Mouse (Mus musculus) kidney, embryonic 14.5 days (tissue): Measurements from ENCODE around the gene Zfp503. TPM values are rescaled to one million over a fixed set of nuclear protein-coding genes. Genes with fewer than 3 reads are reported as not detected.
A peak's percentile ranks its signal among the peaks of the same experiment; 100 is the strongest.

Source experiments
- ATAC-seq: fragments of 200-750 bp; cut with Nextera tagmentation; 2 replicates; pipeline ENCODE4 v1.8.0; 2017; ENCODE audit warnings: moderate number of reproducible peaks, mild to moderate bottlenecking, moderate TSS enrichment, moderate library complexity; ENCODE audit not compliant: low FRiP score, low TSS enrichment
- H3K27ac ChIP-seq: fragments of 300-500 bp; sonication (generic); 2 replicates; pipeline ENCODE4 v1.5.1; 2014; ENCODE audit warnings: low read depth, mild to moderate bottlenecking, low read length, moderate library complexity, mixed read lengths
- H3K27me3 ChIP-seq: fragments of 300-500 bp; sonication (generic); 2 replicates; pipeline ENCODE4 v1.6.1; 2014; ENCODE audit warnings: mild to moderate bottlenecking, low read length; ENCODE audit not compliant: control insufficient read depth, insufficient read depth
- H3K36me3 ChIP-seq: fragments of 300-500 bp; sonication (generic); 2 replicates; pipeline ENCODE4 v1.6.1; 2014; ENCODE audit warnings: low read length, mixed read lengths; ENCODE audit not compliant: control insufficient read depth, insufficient read depth
- H3K4me1 ChIP-seq: fragments of 300-500 bp; sonication (generic); 2 replicates; pipeline ENCODE4 v1.6.1; 2014; ENCODE audit warnings: low read length, mixed read lengths; ENCODE audit not compliant: control insufficient read depth, insufficient read depth
- H3K4me2 ChIP-seq: fragments of 300-500 bp; sonication (generic); replicated peaks from 2 replicates; pipeline ENCODE4 v1.6.1; 2014; ENCODE audit warnings: low read depth, mild to moderate bottlenecking, low read length
- H3K4me3 ChIP-seq: fragments of 300-500 bp; sonication (generic); 2 replicates; pipeline ENCODE4 v1.5.1; 2014; ENCODE audit warnings: mild to moderate bottlenecking, low read length
- H3K9ac ChIP-seq: fragments of 300-500 bp; sonication (generic); 2 replicates; pipeline ENCODE4 v1.6.1; 2014; ENCODE audit warnings: low read depth, mild to moderate bottlenecking, low read length, moderate library complexity
- H3K9me3 ChIP-seq: fragments of 300-500 bp; sonication (generic); 2 replicates; pipeline ENCODE4 v1.6.1; 2016; ENCODE audit warnings: low read length; ENCODE audit not compliant: control insufficient read depth
- whole genome bisulfite sequencing: fragments of 180-500 bp; shearing (Covaris S2); extraction: QIAGEN DNeasy Blood & Tissue Kit; methylation state at CpG from one replicate; pipeline ENCODE4 v1.1.7; 2014; 5-methylcytosine and 5-hydroxymethylcytosine counted together
- polyA plus RNA-seq: library from polyadenylated mRNA; unstranded; fragments of >200 nt; fragmentation: Nextera tagmentation; extraction: Ambion mirVana; gene quantifications from 2 replicates; pipeline ENCODE4 v1.2.1, GENCODE M21; 2014

Gene Zfp503
- polyA plus RNA-seq, 1 experiment from 2014 or later, result 26.7 TPM

GRCm38 (mm10) chr14:21995031-21995754, 5.8 kb upstream of the Zfp503 start:
- H3K27me3 ChIP-seq, result no peaks in the 10 kb centered on the region
- H3K4me3 ChIP-seq, result peak overlapping the region; percentile 45
- WGBS, result 1% methylated on average over 36 of the region's 36 CpGs
- H3K27ac ChIP-seq, result peak overlapping the region; percentile 39; the same call in 1 of the 2 replicates
- H3K4me1 ChIP-seq, result peaks cover 13% of the 10 kb centered on the region
- peak; percentile 80 for ATAC-seq
- no peaks in the 10 kb centered on the region for H3K9me3 ChIP-seq
- H3K4me2 ChIP-seq, result peak overlapping the region; percentile 59
- peak overlapping the region; percentile 51 for H3K9ac ChIP-seq
- no peaks in the 10 kb centered on the region for H3K36me3 ChIP-seq

DNA sequence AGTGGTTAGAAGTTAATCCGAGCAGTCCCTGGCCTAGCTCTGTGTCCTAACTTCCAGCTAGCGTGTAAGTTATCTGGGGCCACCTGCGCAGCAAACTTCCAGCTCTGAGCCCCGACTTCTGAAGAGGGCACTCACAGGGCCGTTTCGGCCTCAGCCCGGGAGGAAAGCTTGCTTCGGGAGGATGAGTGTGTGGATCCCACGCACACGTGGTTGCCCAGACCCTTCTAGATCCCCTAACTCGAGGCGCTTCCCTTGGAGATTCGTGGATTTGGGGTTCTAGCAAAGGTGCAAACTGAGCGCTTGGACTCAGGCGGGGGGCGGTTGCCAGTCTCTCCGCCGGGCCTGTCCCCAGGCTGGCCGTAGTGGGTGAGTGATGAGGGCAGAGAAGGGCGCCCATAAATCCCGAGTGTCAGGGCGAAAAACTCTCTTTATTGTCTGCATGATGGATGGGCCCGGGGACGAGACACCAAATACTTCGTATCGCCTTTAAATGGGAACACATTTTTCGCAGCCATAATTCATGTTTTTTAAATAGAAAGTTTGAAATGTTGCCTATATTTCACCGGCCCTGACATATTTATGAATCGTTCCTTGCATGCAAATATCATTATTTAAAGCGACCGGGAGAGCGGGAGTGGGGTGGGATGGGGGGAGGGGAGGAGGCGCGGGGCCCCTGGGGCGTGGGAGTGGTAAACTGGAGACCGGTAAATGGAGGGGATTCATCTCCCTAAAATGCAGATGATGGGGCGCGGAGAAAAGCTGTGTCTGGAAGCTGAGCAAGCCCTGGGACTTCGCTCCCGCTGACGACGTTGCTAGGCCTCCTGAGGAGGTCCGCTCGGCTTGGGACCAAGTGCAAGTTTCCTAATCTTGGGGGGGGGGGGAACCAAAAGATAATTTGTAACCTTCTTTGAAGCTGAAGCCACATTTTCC, 4.9 kb upstream of the Zfp503 start:
- Histone ChIP-seq H3K36me3 (no peaks in the 10 kb centered on the region), H3K27ac (peak overlapping the region; percentile 39), H3K4me1 (peaks cover 13% of the 10 kb centered on the region), H3K27me3 (no peaks in the 10 kb centered on the region), H3K4me3 (peak overlapping the region; percentile 45), H3K9ac (peak overlapping the region; percentile 51), H3K4me2 (peak overlapping the region; percentile 59), H3K9me3 (no peaks in the 10 kb centered on the region)
- WGBS, result 1% methylated on average over 44 of the region's 44 CpGs
- ATAC-seq, result no peak

DNA sequence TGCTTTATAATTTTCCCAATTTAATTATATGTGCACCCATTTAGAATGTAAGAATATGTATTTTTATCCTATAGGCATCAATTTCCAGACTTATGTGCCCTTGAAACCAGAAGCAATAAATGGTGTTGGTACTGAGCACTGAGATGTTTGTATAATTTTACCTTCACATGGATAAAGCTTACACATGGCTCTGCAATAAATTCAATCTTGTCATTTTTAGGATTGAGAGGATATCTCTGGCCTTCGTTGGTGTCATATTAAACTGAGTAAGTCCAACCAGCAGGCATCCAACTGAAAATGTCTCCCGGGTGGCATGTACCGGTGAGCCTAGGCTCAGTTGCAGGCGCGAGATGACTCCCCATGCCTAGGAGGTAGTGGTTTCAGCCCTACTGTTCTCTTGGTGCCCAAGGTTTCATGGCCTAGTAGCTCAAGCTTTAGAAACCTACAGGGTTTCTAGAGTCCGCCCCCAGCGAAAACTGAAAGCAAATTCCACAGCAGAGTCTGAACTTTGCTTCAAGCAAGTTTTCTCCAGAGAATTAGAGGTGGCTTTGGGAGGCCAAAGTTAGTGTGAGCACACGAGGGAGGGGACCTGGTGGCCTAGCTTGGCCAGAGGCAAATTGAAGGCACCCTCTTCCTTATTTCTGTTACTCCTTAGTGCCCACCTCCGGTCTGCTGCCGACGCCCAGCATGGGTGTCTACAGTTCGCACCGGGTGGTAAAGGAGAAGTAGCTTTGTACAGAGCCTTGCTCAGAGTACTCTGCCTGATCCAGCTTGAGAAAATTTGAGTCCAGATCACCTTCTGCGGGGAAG, 4.1 kb upstream of the Zfp503 start:
- peak overlapping the region; percentile 51; the same call in 1 of the 2 replicates for H3K9ac ChIP-seq
- 21% methylated on average over 14 of the region's 14 CpGs for WGBS
- H3K36me3 ChIP-seq, result no peaks in the 10 kb centered on the region
- no peaks in the 10 kb centered on the region for H3K27me3 ChIP-seq
- H3K4me1 ChIP-seq, result peaks cover 13% of the 10 kb centered on the region
- no peak for ATAC-seq
- no peaks in the 10 kb centered on the region for H3K9me3 ChIP-seq
- H3K27ac ChIP-seq, result peak overlapping the region; percentile 30
- peak overlapping the region; percentile 45 for H3K4me3 ChIP-seq
- H3K4me2 ChIP-seq, result peak overlapping the region; percentile 59

DNA sequence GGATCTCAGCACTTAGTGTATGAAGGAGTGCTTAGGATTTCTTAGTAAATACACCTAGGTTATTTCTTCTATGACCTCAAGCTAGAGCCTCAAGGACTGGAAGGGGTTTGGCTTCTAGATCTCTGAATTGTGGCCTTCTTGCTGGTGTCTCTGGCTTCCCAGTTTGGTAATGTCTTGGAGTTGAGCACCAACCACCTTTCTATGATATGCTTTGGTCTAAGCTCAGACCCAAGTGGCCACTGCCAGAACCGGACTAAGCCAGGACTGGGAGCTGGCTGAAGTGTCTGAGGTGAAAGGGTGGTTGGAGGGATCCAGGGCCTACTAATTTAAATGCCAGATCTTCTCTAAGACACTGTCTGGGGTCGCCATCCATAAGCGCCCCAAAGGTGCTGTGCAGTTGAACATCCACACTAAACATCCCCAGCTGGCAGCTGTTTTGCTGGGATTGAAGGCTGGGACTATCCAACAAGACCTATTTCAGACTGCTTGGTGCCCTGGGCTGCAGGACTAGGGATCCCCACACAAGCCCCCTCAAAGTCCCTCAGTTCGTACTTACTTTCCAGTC, 3.0 kb upstream of the Zfp503 start:
- H3K4me2 ChIP-seq, result peak overlapping the region; percentile 75
- H3K4me1 ChIP-seq, result peaks cover 13% of the 10 kb centered on the region
- no peaks in the 10 kb centered on the region for H3K36me3 ChIP-seq
- H3K27me3 ChIP-seq, result no peaks in the 10 kb centered on the region
- no peaks in the 10 kb centered on the region for H3K9me3 ChIP-seq
- H3K9ac ChIP-seq, result peak overlapping the region; percentile 28; the same call in 1 of the 2 replicates
- H3K4me3 ChIP-seq, result peak overlapping the region; percentile 99; the same call in 1 of the 2 replicates
- H3K27ac ChIP-seq, result no peak overlapping the region
- 54% methylated on average over 4 of the region's 4 CpGs for WGBS
- no peak for ATAC-seq

DNA sequence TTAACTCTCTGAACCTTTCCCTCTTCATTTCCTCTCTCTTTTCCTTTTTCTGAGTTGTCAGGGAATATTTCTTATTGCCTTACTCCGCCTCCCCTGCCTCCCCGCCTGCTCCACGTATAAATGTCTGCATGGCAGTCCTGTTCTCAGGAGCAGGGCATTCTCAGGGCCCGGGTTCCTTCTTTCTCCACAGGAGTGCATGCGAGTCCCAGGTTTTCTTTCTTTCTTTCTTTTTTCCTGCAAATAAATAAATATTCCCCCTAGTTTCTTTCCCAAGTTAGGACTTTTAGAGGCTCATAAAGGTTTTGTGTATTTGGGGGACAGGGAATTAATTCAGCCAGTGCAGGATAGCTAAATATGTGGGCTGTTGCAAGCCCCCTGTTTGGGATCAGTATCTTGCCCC, 2.5 kb upstream of the Zfp503 start:
- Histone ChIP-seq H3K27ac (peak overlapping the region; percentile 98; the same call in 1 of the 2 replicates), H3K36me3 (no peaks in the 10 kb centered on the region), H3K9me3 (no peaks in the 10 kb centered on the region), H3K4me1 (peaks cover 13% of the 10 kb centered on the region), H3K4me3 (peak overlapping the region; percentile 99; the same call in 1 of the 2 replicates), H3K4me2 (peak overlapping the region; percentile 75), H3K27me3 (no peaks in the 10 kb centered on the region), H3K9ac (peak overlapping the region; percentile 28; the same call in 1 of the 2 replicates)
- 20% methylated on average over 5 of the region's 5 CpGs for WGBS
- ATAC-seq, result no peak

DNA sequence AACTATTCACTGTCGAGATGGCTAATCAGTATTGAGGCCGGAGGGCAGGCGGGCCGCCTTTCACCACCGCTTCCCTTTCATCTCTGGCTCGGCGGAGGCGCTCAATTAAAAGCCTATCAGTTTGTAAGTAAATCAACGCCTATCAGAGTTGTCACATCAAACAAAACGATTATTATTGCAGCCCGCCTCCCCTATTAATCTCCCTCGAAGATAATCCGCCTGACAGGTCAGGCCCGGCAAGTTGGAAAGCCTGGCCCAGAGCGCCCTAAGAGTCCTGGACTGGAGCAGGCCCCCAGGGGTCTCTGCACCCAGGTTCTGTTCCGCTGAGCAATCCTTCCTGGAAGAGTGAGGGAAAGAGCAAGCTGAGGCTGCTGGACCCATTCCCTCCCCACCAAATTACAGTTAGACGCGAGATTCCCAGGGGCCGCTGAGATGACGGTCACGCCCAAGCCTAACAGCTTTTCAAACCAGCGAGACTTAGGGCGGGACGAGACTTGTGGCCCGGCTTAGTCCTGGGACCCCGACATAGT, 1.9 kb upstream of the Zfp503 start:
- Histone ChIP-seq H3K9ac (peak overlapping the region; percentile 31; the same call in 1 of the 2 replicates), H3K9me3 (no peaks in the 10 kb centered on the region), H3K27me3 (no peaks in the 10 kb centered on the region), H3K36me3 (no peaks in the 10 kb centered on the region; the same call in 1 of the 2 replicates), H3K4me1 (peaks cover 13% of the 10 kb centered on the region), H3K4me3 (peak overlapping the region; percentile 99), H3K27ac (peak overlapping the region; percentile 98), H3K4me2 (peak overlapping the region; percentile 75)
- 2% methylated on average over 26 of the region's 26 CpGs for WGBS
- ATAC-seq, result peak; percentile 18

DNA sequence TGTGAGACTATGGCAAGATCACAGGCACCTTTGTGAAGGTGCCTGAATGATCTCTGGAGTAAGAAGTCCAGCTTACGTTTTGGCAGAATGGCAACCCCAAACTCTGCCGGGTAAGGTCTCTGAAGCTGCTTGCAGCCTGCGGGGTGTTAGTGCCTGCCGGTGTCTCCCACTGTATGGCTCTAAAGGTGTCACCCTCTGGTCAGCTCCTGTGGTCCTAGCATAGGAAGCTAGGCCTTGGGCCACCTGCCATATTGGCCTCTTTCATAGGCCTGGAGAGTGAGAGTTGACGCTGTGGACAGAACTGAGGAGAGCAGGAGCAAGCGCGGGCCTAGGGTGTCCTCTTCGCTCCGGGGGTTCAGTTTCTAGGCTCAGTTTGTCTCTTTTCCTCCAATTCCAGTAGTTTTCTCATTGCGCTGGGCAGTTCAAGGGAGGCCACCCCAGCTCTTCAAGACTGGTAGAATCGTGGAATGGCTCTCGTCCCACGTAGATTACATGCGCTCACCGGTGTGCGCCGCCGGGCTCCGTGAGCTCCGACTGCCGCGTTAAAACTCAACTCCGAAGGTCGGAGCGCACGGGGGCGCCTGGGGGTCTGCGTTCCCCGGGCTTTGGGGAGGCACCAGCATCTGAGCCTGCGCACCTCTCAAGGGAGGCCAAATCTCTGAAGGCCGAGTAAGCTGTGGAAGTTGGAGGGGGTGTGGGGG, 1.1 kb upstream of the Zfp503 start:
- Histone ChIP-seq H3K27me3 (no peaks in the 10 kb centered on the region), H3K4me3 (peak overlapping the region; percentile 99), H3K27ac (peak overlapping the region; percentile 98), H3K9me3 (no peaks in the 10 kb centered on the region), H3K4me1 (peaks cover 13% of the 10 kb centered on the region), H3K36me3 (peaks cover 8% of the 10 kb centered on the region), H3K9ac (peak overlapping the region; percentile 82), H3K4me2 (peak overlapping the region; percentile 75)
- ATAC-seq, result no peak
- WGBS, result 2% methylated on average over 31 of the region's 31 CpGs
